Mouse (Mus musculus) megakaryocyte, adult 5-6 weeks (primary cell): ENCODE data around the gene Ifi47. TPM values are rescaled to one million over a fixed set of nuclear protein-coding genes. Genes with fewer than 3 reads are reported as not detected.

Source experiments
- total RNA-seq, 2 experiments: library from RNA; stranded (forward) in 1 of 2; stranded (reverse) in 1 of 2; fragments of 153-499, 151-499 nt in 1 of 2; fragments of 221-1000, 200-1000 nt in 1 of 2; gene quantifications; 2 replicates each; pipeline versions ENCODE4 v1.2.3 to v1.2.4; 2015 to 2017

Ifi47 gene
- total RNA-seq, 2 experiments from 2014 or later, result 39.4 to 108 TPM

Other genes starting within 250 kb of the Ifi47 start
- gene Gm12184, start 249.9 kb upstream of the Ifi47 start, total RNA-seq (2015), result 6.1 and 8.5 TPM in 2 replicates
- 4.6 and 12.1 TPM in 2 replicates for gene Gm12184, start 249.9 kb upstream of the Ifi47 start, total RNA-seq (2017)
- gene Irgm1, start 204.9 kb upstream of the Ifi47 start, total RNA-seq (2015), result 59.0 and 67.2 TPM in 2 replicates
- 54.1 and 62.0 TPM in 2 replicates for gene Irgm1, start 204.9 kb upstream of the Ifi47 start, total RNA-seq (2017)
- 13.1 and 15.9 TPM in 2 replicates for gene Gm5431, start 174.4 kb upstream of the Ifi47 start, total RNA-seq (2015)
- gene Gm5431, start 174.4 kb upstream of the Ifi47 start, total RNA-seq (2017), result 12.0 and 15.0 TPM in 2 replicates
- 78.1 and 81.3 TPM in 2 replicates for gene Psme2b, start 130.4 kb upstream of the Ifi47 start, total RNA-seq (2015)
- 47.3 and 50.2 TPM in 2 replicates for gene Psme2b, start 130.4 kb upstream of the Ifi47 start, total RNA-seq (2017)
- 0.31 and 0.57 TPM in 2 replicates for gene Olfr56, start 97.7 kb upstream of the Ifi47 start, total RNA-seq (2015)
- 0.55 and 0.61 TPM in 2 replicates for gene Olfr56, start 97.7 kb upstream of the Ifi47 start, total RNA-seq (2017)
- 81.9 and 87.8 TPM in 2 replicates for gene 9930111J21Rik1, start 97.2 kb upstream of the Ifi47 start, total RNA-seq (2015)
- 57.0 and 58.4 TPM in 2 replicates for gene 9930111J21Rik1, start 97.2 kb upstream of the Ifi47 start, total RNA-seq (2017)
- gene Gm12185, start 84.4 kb upstream of the Ifi47 start, total RNA-seq (2015), result 0.22 and 0.27 TPM in 2 replicates
- 0.11 and 5.7 TPM in 2 replicates for gene Gm12185, start 84.4 kb upstream of the Ifi47 start, total RNA-seq (2017)
- gene Tgtp1, start 82.4 kb upstream of the Ifi47 start, total RNA-seq (2015), result 2.0 and 3.2 TPM in 2 replicates
- gene Tgtp1, start 82.4 kb upstream of the Ifi47 start, total RNA-seq (2017), result 1.5 and 10.8 TPM in 2 replicates
- 180 and 184 TPM in 2 replicates for gene 9930111J21Rik2, start 25.3 kb upstream of the Ifi47 start, total RNA-seq (2015)
- gene 9930111J21Rik2, start 25.3 kb upstream of the Ifi47 start, total RNA-seq (2017), result 161 and 172 TPM in 2 replicates
- gene Tgtp2, start 12.4 kb upstream of the Ifi47 start, total RNA-seq (2015), result 12.4 and 17.6 TPM in 2 replicates
- gene Tgtp2, start 12.4 kb upstream of the Ifi47 start, total RNA-seq (2017), result 30.2 and 39.3 TPM in 2 replicates
- gene Olfr1396, start 38.3 kb downstream of the Ifi47 start, total RNA-seq (2015), result not detected in 2 replicates
- gene Olfr1396, start 38.3 kb downstream of the Ifi47 start, total RNA-seq (2017), result not detected in 2 replicates
- not detected in 2 replicates for gene Olfr1395, start 65.7 kb downstream of the Ifi47 start, total RNA-seq (2015)
- not detected in 2 replicates for gene Olfr1395, start 65.7 kb downstream of the Ifi47 start, total RNA-seq (2017)
- gene Olfr1394, start 77.8 kb downstream of the Ifi47 start, total RNA-seq (2015), result not detected in 2 replicates
- gene Olfr1394, start 77.8 kb downstream of the Ifi47 start, total RNA-seq (2017), result not detected in 2 replicates
- 1.6 and 1.7 TPM in 2 replicates for gene Btnl9, start 110.6 kb downstream of the Ifi47 start, total RNA-seq (2015)
- 2.3 and 4.2 TPM in 2 replicates for gene Btnl9, start 110.6 kb downstream of the Ifi47 start, total RNA-seq (2017)
- gene Zfp62, start 126.7 kb downstream of the Ifi47 start, total RNA-seq (2015), result 46.3 and 59.7 TPM in 2 replicates
- gene Zfp62, start 126.7 kb downstream of the Ifi47 start, total RNA-seq (2017), result 59.0 and 80.3 TPM in 2 replicates
- gene Mgat1, start 167.6 kb downstream of the Ifi47 start, total RNA-seq (2015), result 33.6 and 36.0 TPM in 2 replicates
- 42.6 and 42.9 TPM in 2 replicates for gene Mgat1, start 167.6 kb downstream of the Ifi47 start, total RNA-seq (2017)
- not detected in 2 replicates for gene Olfr1393, start 201.7 kb downstream of the Ifi47 start, total RNA-seq (2015)
- not detected in 2 replicates for gene Olfr1393, start 201.7 kb downstream of the Ifi47 start, total RNA-seq (2017)
- gene Olfr1392, start 208.7 kb downstream of the Ifi47 start, total RNA-seq (2015), result 0.84 TPM in 1 of 2 replicates, not detected in the other
- gene Olfr1392, start 208.7 kb downstream of the Ifi47 start, total RNA-seq (2017), result not detected in 2 replicates
- gene Olfr10, start 228.2 kb downstream of the Ifi47 start, total RNA-seq (2015), result not detected in 2 replicates
- gene Olfr10, start 228.2 kb downstream of the Ifi47 start, total RNA-seq (2017), result not detected in 2 replicates
- gene Olfr1391, start 246.2 kb downstream of the Ifi47 start, total RNA-seq (2015), result not detected in 2 replicates
- not detected in 2 replicates for gene Olfr1391, start 246.2 kb downstream of the Ifi47 start, total RNA-seq (2017)